Mouse (Mus musculus): ENCODE measurements around the gene Pard3b. TPM values are rescaled to one million over a fixed set of nuclear protein-coding genes. Genes with fewer than 3 reads are reported as not detected.

Pard3b gene
- total and polyA plus RNA-seq, 3 experiments, result 0.30 to 0.75 (median 0.63) TPM

GRCm38 (mm10) chr1:62019743-62020142, 381.1 kb downstream of the Pard3b start:
- TF ChIP-seq TBP (conservative IDR thresholded peaks at IDR 0.05; ENCODE audit: low read depth, low read length) (no peak), SIN3A (IDR thresholded peaks at IDR 0.05; ENCODE audit: low read length) (no peak), MEF2A (IDR thresholded peaks at IDR 0.05; ENCODE audit: borderline replicate concordance, low read depth, low read length) (no peak), SMC3 (IDR thresholded peaks at IDR 0.05; ENCODE audit: low read depth, low read length) (no peak), ETS1 (conservative IDR thresholded peaks at IDR 0.05; ENCODE audit: low read depth, low read length) (no peak)
- in situ Hi-C loops (cut with MboI; ENCODE audit: low pct_ligation_motif_present, low pct_unique_long_range_greater_than_20kb, low sequenced_read_pairs) (no loop called here), dilution Hi-C loops (cut with MboI; ENCODE audit: extremely low pct_ligation_motif_present, extremely low pct_unique_long_range_greater_than_20kb, low sequenced_read_pairs) (no loop called here)
- H3K4me1 ChIP-seq (ENCODE audit: control insufficient read depth in 1 of 2, insufficient read depth in 2 of 2), result no peaks in the 10 kb centered on the region
- no peaks in the 10 kb centered on the region for H3K27me3 ChIP-seq (replicated peaks)
- no peak overlapping the region for H3K27ac ChIP-seq (ENCODE audit: insufficient read depth, low read depth)
- no peak for DNase-seq (ENCODE audit: extremely low read depth)
- H3K36me3 ChIP-seq (replicated peaks in 1 of 2; ENCODE audit: control insufficient read depth in 1 of 2, insufficient read depth in 1 of 2, low read length in 1 of 2), result no peaks in the 10 kb centered on the region
- H3K4me3 ChIP-seq (replicated peaks in 1 of 3; ENCODE audit: low read depth in 2 of 3, low read length in 2 of 3, poor library complexity in 1 of 3), result no peak overlapping the region
- no peak overlapping the region for H3K4me2 ChIP-seq (ENCODE audit: insufficient read depth, low read depth, poor library complexity, severe bottlenecking)
- no peaks in the 10 kb centered on the region for H3K79me2 ChIP-seq (replicated peaks; ENCODE audit: control insufficient read depth, extremely low read depth, insufficient read depth, poor library complexity, severe bottlenecking)
- no peak overlapping the region for H3K9ac ChIP-seq (ENCODE audit: insufficient read depth, low read depth)
- no peaks in the 10 kb centered on the region for H3K9me3 ChIP-seq (replicated peaks; ENCODE audit: low read length)

GRCm38 (mm10) chr1:62041718-62042117, 403.1 kb downstream of the Pard3b start:
- TF ChIP-seq BHLHE40 (IDR thresholded peaks at IDR 0.05; ENCODE audit: low read depth, low read length) (no peak), USF1 (IDR thresholded peaks at IDR 0.05; ENCODE audit: low read depth, low read length) (peak; percentile 5; the same call in 1 of the 2 replicates)
- no peaks in the 10 kb centered on the region for H3K79me2 ChIP-seq (replicated peaks; ENCODE audit: control insufficient read depth, extremely low read depth, insufficient read depth, poor library complexity, severe bottlenecking)
- in situ Hi-C loops (cut with MboI; ENCODE audit: low pct_ligation_motif_present, low pct_unique_long_range_greater_than_20kb, low sequenced_read_pairs) (no loop called here), dilution Hi-C loops (cut with MboI; ENCODE audit: extremely low pct_ligation_motif_present, extremely low pct_unique_long_range_greater_than_20kb, low sequenced_read_pairs) (no loop called here)
- H3K4me3 ChIP-seq (replicated peaks in 1 of 3; ENCODE audit: low read depth in 2 of 3, low read length in 2 of 3, poor library complexity in 1 of 3), result no peak overlapping the region
- H3K4me2 ChIP-seq (ENCODE audit: insufficient read depth, low read depth, poor library complexity, severe bottlenecking), result no peak overlapping the region
- no peaks in the 10 kb centered on the region for H3K27me3 ChIP-seq (replicated peaks)
- no peaks in the 10 kb centered on the region for H3K9me3 ChIP-seq (replicated peaks; ENCODE audit: low read length)
- H3K4me1 ChIP-seq (ENCODE audit: control insufficient read depth in 1 of 2, insufficient read depth in 2 of 2), result no peaks in the 10 kb centered on the region
- DNase-seq (ENCODE audit: extremely low read depth), result no peak
- no peak overlapping the region for H3K27ac ChIP-seq (ENCODE audit: insufficient read depth, low read depth)
- no peak overlapping the region for H3K9ac ChIP-seq (ENCODE audit: insufficient read depth, low read depth)
- H3K36me3 ChIP-seq (replicated peaks in 1 of 2; ENCODE audit: control insufficient read depth in 1 of 2, insufficient read depth in 1 of 2, low read length in 1 of 2), result no peaks in the 10 kb centered on the region

- no peaks in the 10 kb centered on the region for H3K9me3 ChIP-seq (replicated peaks; ENCODE audit: low read length)
- no peaks in the 10 kb centered on the region for H3K79me2 ChIP-seq (replicated peaks; ENCODE audit: control insufficient read depth, extremely low read depth, insufficient read depth, poor library complexity, severe bottlenecking)
- in situ Hi-C loops (cut with MboI; ENCODE audit: low pct_ligation_motif_present, low pct_unique_long_range_greater_than_20kb, low sequenced_read_pairs), result no loop called here
- H3K4me1 ChIP-seq (ENCODE audit: control insufficient read depth in 1 of 2, insufficient read depth in 2 of 2), result peaks cover 0 to 13% of the 10 kb centered on the region in 2 experiments; a peak in 2 of 4 replicates
- no peaks in the 10 kb centered on the region for H3K27me3 ChIP-seq (replicated peaks)
- DNase-seq (ENCODE audit: extremely low read depth), result no peak
- H3K27ac ChIP-seq (ENCODE audit: insufficient read depth, low read depth), result no peak overlapping the region
- no peak for TF ChIP-seq ZC3H11A (IDR thresholded peaks at IDR 0.05; ENCODE audit: low read depth, low read length)
- no peak for TF ChIP-seq MAFK (IDR thresholded peaks at IDR 0.05; ENCODE audit: insufficient replicate concordance, low read length)
- no peak for TF ChIP-seq JUN (IDR thresholded peaks at IDR 0.05; ENCODE audit: insufficient read depth, low read depth, low read length)
- no peak for TF ChIP-seq POLR2AphosphoS2 (IDR thresholded peaks at IDR 0.05; ENCODE audit: low read depth, low read length)
- TF ChIP-seq EP300 (IDR thresholded peaks at IDR 0.05; ENCODE audit: low read length), result no peak
- no peak for TF ChIP-seq ELF1 (IDR thresholded peaks at IDR 0.05; ENCODE audit: low read depth, low read length)
- no peak for TF ChIP-seq GABPA (IDR thresholded peaks at IDR 0.05; ENCODE audit: insufficient replicate concordance, low read depth, low read length)
- TF ChIP-seq TCF12 (IDR thresholded peaks at IDR 0.05; ENCODE audit: low read depth, low read length), result no peak
- no peak for TF ChIP-seq HCFC1 (IDR thresholded peaks at IDR 0.05; ENCODE audit: low read depth, low read length)
- no peak for TF ChIP-seq MAZ (IDR thresholded peaks at IDR 0.05; ENCODE audit: low read depth, low read length)
- TF ChIP-seq MAX (IDR thresholded peaks at IDR 0.05; ENCODE audit: low read length), result no peak
- no peak for TF ChIP-seq POLR2A (IDR thresholded peaks at IDR 0.05; ENCODE audit: low read depth, low read length)
- TF ChIP-seq ETS1 (conservative IDR thresholded peaks at IDR 0.05; ENCODE audit: low read depth, low read length), result no peak
- TF ChIP-seq SMC3 (IDR thresholded peaks at IDR 0.05; ENCODE audit: low read depth, low read length), result no peak
- TF ChIP-seq ZKSCAN1 (IDR thresholded peaks at IDR 0.05; ENCODE audit: borderline replicate concordance, low read depth, low read length), result no peak
- TF ChIP-seq KAT2A (IDR thresholded peaks at IDR 0.05; ENCODE audit: insufficient replicate concordance, low read length), result no peak
- no peak for TF ChIP-seq TBP (conservative IDR thresholded peaks at IDR 0.05; ENCODE audit: low read depth, low read length)
- dilution Hi-C loops (cut with MboI; ENCODE audit: extremely low pct_ligation_motif_present, extremely low pct_unique_long_range_greater_than_20kb, low sequenced_read_pairs), result no loop called here
- no peak overlapping the region for H3K9ac ChIP-seq (ENCODE audit: insufficient read depth, low read depth)
- no peak overlapping the region for H3K4me2 ChIP-seq (ENCODE audit: insufficient read depth, low read depth, poor library complexity, severe bottlenecking)
- H3K36me3 ChIP-seq (replicated peaks in 1 of 2; ENCODE audit: control insufficient read depth in 1 of 2, insufficient read depth in 1 of 2, low read length in 1 of 2), result no peaks in the 10 kb centered on the region
- H3K4me3 ChIP-seq (replicated peaks in 1 of 3; ENCODE audit: low read depth in 2 of 3, low read length in 2 of 3, poor library complexity in 1 of 3), result no peak overlapping the region
Observed at GRCm38 (mm10) chr1:62048592-62048991, 410.0 kb downstream of the Pard3b start.
